In the genomic region with DNA sequence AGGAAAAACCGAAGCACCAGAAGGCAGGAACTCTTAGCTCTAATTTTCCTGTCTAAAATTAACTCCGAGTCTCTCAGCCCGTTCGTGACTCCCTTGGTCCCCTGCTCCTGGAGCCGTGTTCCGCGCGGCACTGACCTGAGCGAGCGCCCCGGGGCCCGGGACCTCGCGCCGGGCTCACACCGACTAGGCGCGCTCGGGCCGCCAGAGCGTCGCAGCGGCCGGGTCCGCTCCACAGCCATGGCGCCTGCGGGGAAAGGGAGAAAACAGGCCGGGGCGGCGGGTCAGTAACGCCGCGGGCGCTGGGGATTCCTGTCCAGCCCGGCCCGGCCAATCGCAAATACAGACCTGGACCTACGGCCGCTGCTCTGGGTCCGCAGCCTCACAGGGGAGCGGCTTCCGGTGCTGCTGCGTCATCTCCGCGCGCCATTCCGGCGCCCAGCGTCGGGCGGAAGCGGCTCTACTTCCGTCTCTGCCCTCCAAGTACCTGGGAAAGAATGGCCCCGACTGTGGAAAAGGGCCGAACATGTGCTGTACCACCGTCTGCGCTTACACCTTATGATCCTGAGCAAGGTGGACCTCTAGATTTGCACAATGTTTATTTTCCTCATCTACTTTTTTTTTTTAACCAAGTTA, we compare ENCODE assay signal across 1 mouse cellular context.
TF ChIP-seq lines count a peak whose summit lies in the region.

TSS of gene Fbxw2 (minus strand) at position 485 of the 633 bp plus-strand sequence.

TF ChIP-seq in CH12.LX, 34 proteins besides CTCF, POLR2A, EP300 and RAD21 (continued from another document):
- TF ChIP-seq TBP (conservative IDR thresholded peaks at IDR 0.05; ENCODE audit: low read depth, low read length) (peak; percentile 87), BHLHE40 (IDR thresholded peaks at IDR 0.05; ENCODE audit: low read depth, low read length) (no peak), ETS1 (conservative IDR thresholded peaks at IDR 0.05; ENCODE audit: low read depth, low read length) (peak; percentile 52), CHD2 (IDR thresholded peaks at IDR 0.05; ENCODE audit: low read length) (peak; percentile 69), ZMIZ1 (IDR thresholded peaks at IDR 0.05; ENCODE audit: low read depth, low read length) (peak; percentile 38; the same call in 1 of the 2 replicates), ELF1 (IDR thresholded peaks at IDR 0.05; ENCODE audit: low read depth, low read length) (peak; percentile 99), PAX5 (IDR thresholded peaks at IDR 0.05; ENCODE audit: low read length) (no peak), ZC3H11A (IDR thresholded peaks at IDR 0.05; ENCODE audit: low read depth, low read length) (no peak), UBTF (IDR thresholded peaks at IDR 0.05; ENCODE audit: low read depth, low read length) (no peak), SIN3A (IDR thresholded peaks at IDR 0.05; ENCODE audit: low read length) (peak; percentile 96), NRF1 (IDR thresholded peaks at IDR 0.05; ENCODE audit: low read depth, low read length) (peak; percentile 59), CHD1 (IDR thresholded peaks at IDR 0.05; ENCODE audit: low read depth, low read length) (no peak), RCOR1 (conservative IDR thresholded peaks at IDR 0.05; ENCODE audit: low read depth, low read length) (peak; percentile 64; the same call in 1 of the 2 replicates), JUN (IDR thresholded peaks at IDR 0.05; ENCODE audit: insufficient read depth, low read depth, low read length) (no peak), JUND (conservative IDR thresholded peaks at IDR 0.05; ENCODE audit: low read depth, low read length) (no peak), MAX (IDR thresholded peaks at IDR 0.05; ENCODE audit: low read length) (peak; percentile 96; the same call in 1 of the 2 replicates), POLR2AphosphoS2 (IDR thresholded peaks at IDR 0.05; ENCODE audit: low read depth, low read length) (peak; percentile 67; the same call in 1 of the 2 replicates), NELFE (IDR thresholded peaks at IDR 0.05; ENCODE audit: low read depth, low read length) (peak; percentile 92), MEF2A (IDR thresholded peaks at IDR 0.05; ENCODE audit: borderline replicate concordance, low read depth, low read length) (peak; percentile 63; the same call in 1 of the 2 replicates), E2F4 (IDR thresholded peaks at IDR 0.05; ENCODE audit: insufficient replicate concordance, low read depth, low read length) (no peak), MAFK (IDR thresholded peaks at IDR 0.05; ENCODE audit: insufficient replicate concordance, low read length) (no peak), USF1 (IDR thresholded peaks at IDR 0.05; ENCODE audit: low read depth, low read length) (no peak), HCFC1 (IDR thresholded peaks at IDR 0.05; ENCODE audit: low read depth, low read length) (peak; percentile 94), GABPA (IDR thresholded peaks at IDR 0.05; ENCODE audit: insufficient replicate concordance, low read depth, low read length) (peak; percentile 51; the same call in 1 of the 2 replicates), ZNF384 (IDR thresholded peaks at IDR 0.05; ENCODE audit: low read depth, low read length) (no peak), IRF4 (IDR thresholded peaks at IDR 0.05; ENCODE audit: low read depth, low read length) (peak; percentile 76), MYC (IDR thresholded peaks at IDR 0.05; ENCODE audit: low read depth, low read length) (peak; percentile 99), ZKSCAN1 (IDR thresholded peaks at IDR 0.05; ENCODE audit: borderline replicate concordance, low read depth, low read length) (no peak; the same call in 1 of the 2 replicates), TCF12 (IDR thresholded peaks at IDR 0.05; ENCODE audit: low read depth, low read length) (peak; percentile 94), MAZ (IDR thresholded peaks at IDR 0.05; ENCODE audit: low read depth, low read length) (no peak)
